Mouse (Mus musculus) liver, embryonic 12.5 days (tissue): ENCODE results near the gene Mcub. TPM values are rescaled to one million over a fixed set of nuclear protein-coding genes. Genes with fewer than 3 reads are reported as not detected.

ENCODE experiments used
- ATAC-seq: fragments of 200-750 bp; cut with Nextera tagmentation; 2 replicates; pipeline ENCODE4 v1.8.0; 2017; ENCODE audit warnings: moderate number of reproducible peaks, mild to moderate bottlenecking, moderate library complexity
- H3K27ac ChIP-seq: fragments of 300-500 bp; sonication (generic); 2 replicates; pipeline ENCODE4 v1.5.1; 2016; ENCODE audit warnings: mild to moderate bottlenecking
- H3K27me3 ChIP-seq: fragments of 300-500 bp; sonication (generic); replicated peaks from 2 replicates; pipeline ENCODE4 v1.6.1; 2016; ENCODE audit warnings: mild to moderate bottlenecking, moderate library complexity
- H3K36me3 ChIP-seq: fragments of 300-500 bp; sonication (generic); 2 replicates; pipeline ENCODE4 v1.6.1; 2016; ENCODE audit warnings: mild to moderate bottlenecking, moderate library complexity
- H3K4me1 ChIP-seq: fragments of 300-500 bp; sonication (generic); 2 replicates; pipeline ENCODE4 v1.6.1; 2016
- H3K4me2 ChIP-seq: fragments of 300-500 bp; sonication (generic); 2 replicates; pipeline ENCODE4 v1.6.1; 2016; ENCODE audit warnings: mild to moderate bottlenecking, moderate library complexity
- H3K4me3 ChIP-seq: fragments of 300-500 bp; sonication (generic); 2 replicates; pipeline ENCODE4 v1.5.1; 2016; ENCODE audit warnings: mild to moderate bottlenecking, moderate library complexity
- H3K9ac ChIP-seq: fragments of 300-500 bp; sonication (generic); 2 replicates; pipeline ENCODE4 v1.6.1; 2016; ENCODE audit warnings: mild to moderate bottlenecking, moderate library complexity
- H3K9me3 ChIP-seq: fragments of 300-500 bp; sonication (generic); replicated peaks from 2 replicates; pipeline ENCODE4 v1.6.1; 2016; ENCODE audit warnings: mild to moderate bottlenecking, moderate library complexity
- WGBS: fragments of 180-500 bp; shearing (Covaris S2); methylation state at CpG from one replicate; pipeline ENCODE4 v1.1.7; 2016; ENCODE audit not compliant: insufficient replicate concordance; 5-methylcytosine and 5-hydroxymethylcytosine counted together
- polyA plus RNA-seq: library from polyadenylated mRNA; unstranded; fragments of >200 nt; fragmentation: Nextera tagmentation; extraction: Ambion mirVana; gene quantifications from 2 replicates; pipeline ENCODE4 v1.2.1, GENCODE M21; 2016

The Mcub gene
- polyA plus RNA-seq, 1 experiment from 2014 or later: 6.6 TPM

DNA sequence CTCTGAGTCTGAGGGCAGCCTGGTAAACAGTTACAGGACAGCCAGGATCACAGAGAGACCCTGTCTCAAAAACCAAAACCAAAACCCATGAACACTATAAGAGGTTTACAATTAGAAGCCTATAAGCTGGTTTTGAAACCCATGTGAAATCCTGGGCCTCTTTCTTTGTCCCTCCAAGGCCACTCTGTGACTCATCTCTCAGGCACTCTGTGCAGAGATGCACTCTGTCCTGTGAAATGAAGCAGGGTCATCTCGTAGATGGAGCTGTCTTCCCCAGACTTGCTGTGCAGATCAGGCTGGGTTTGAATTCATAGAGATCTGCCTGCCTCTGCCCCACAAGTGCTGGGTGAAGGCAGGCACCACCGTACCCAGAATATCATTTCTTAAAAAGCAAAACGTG lies 52.6 kb downstream of the Mcub start:
- no peak overlapping the region for H3K4me3 ChIP-seq
- H3K27me3 ChIP-seq: no peaks in the 10 kb centered on the region
- ATAC-seq: no peak
- no peak overlapping the region for H3K9ac ChIP-seq
- no peak overlapping the region for H3K4me2 ChIP-seq
- H3K4me1 ChIP-seq: no peaks in the 10 kb centered on the region
- no peaks in the 10 kb centered on the region for H3K9me3 ChIP-seq
- H3K36me3 ChIP-seq: peaks cover 20% of the 10 kb centered on the region
- 60% methylated on average over 3 of the region's 3 CpGs for WGBS
- H3K27ac ChIP-seq: no peak overlapping the region

DNA sequence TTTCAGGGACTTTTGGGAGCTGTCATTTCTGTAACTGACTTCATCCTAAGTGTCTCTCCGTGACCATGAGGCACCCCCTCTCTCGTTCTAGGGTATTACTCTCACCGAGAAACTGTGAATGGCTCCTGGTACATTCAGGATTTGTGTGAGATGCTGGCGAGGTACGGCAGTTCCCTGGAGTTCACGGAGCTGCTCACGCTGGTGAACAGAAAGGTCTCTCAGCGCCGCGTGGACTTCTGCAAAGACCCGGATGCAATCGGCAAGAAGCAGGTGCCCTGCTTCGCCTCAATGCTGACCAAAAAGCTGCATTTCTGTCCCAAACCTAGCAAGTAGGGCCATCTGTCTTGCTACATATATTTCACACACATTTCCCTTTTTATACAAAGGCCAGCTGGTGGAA lies 56.8 kb downstream of the Mcub start:
- no peak overlapping the region for H3K4me3 ChIP-seq
- no peaks in the 10 kb centered on the region for H3K4me1 ChIP-seq
- no peak overlapping the region for H3K9ac ChIP-seq
- no peak overlapping the region for H3K27ac ChIP-seq
- no peaks in the 10 kb centered on the region for H3K9me3 ChIP-seq
- no peaks in the 10 kb centered on the region for H3K27me3 ChIP-seq
- H3K4me2 ChIP-seq: no peak overlapping the region
- H3K36me3 ChIP-seq: peaks cover 61% of the 10 kb centered on the region
- 88% methylated on average over 13 of the region's 13 CpGs for WGBS
- no peak for ATAC-seq

DNA sequence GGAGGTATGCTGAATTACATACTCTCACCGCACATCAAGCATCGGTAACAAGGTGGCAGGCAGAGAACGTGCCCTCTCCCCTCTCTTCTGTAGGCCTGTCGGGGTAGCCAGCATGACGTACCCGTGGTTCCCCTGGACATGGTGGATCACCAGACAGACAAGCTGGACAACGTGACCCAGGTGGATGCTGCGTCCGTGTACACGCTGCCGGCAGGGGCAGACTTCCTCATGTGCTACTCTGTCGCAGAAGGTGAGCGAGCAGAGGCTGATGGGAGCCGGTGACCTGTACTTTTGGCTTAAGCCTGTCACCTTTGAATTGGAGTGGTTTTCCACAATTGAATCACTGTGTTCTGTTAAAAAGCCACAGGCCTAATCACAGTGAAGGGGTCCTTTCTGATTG lies 58.0 kb downstream of the Mcub start:
- 85% methylated on average over 14 of the region's 14 CpGs for WGBS
- H3K4me1 ChIP-seq: no peaks in the 10 kb centered on the region
- no peaks in the 10 kb centered on the region for H3K27me3 ChIP-seq
- no peak for ATAC-seq
- no peak overlapping the region for H3K4me3 ChIP-seq
- H3K4me2 ChIP-seq: no peak overlapping the region
- H3K36me3 ChIP-seq: peaks cover 67% of the 10 kb centered on the region
- no peak overlapping the region for H3K9ac ChIP-seq
- no peaks in the 10 kb centered on the region for H3K9me3 ChIP-seq
- no peak overlapping the region for H3K27ac ChIP-seq

DNA sequence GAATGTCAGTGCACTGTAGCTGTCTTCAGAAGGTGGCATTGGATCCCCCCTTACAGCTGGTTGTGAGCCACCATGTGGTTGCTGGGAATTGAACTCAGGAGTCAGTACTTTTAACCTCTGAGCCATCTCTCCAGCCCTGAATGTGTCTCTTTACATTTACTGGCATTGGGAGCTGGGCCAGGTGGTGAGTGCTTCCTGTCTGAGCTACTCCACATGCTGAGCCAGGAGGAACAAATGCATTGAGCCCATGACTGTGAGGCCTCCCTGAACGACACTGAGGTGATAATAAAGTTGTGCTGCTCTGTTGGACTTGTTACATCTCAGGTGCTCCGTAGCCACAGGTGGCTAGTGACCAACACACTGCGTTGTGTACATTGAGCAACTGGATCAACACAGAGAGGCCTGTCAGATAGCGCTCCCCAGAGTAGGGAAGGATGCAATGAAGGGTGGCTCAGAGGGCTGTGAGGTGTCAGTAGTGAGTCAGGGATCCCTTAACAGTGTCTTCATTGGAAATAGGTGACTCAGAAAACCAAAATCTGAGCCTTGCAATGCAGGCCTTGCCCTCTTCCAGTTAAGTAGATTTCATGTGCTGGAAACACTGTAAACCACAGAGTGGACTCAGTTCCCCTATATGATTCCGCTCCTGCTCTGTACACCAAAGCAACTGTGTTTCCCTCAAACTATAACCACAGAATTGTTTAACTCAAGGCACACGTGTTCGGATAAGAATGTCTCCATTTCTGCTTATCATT lies 65.4 kb downstream of the Mcub start:
- H3K27me3 ChIP-seq: no peaks in the 10 kb centered on the region
- H3K9ac ChIP-seq: no peak overlapping the region
- no peak overlapping the region for H3K4me3 ChIP-seq
- no peak for ATAC-seq
- peaks cover 33% of the 10 kb centered on the region for H3K36me3 ChIP-seq
- no peak overlapping the region for H3K27ac ChIP-seq
- WGBS: 65% methylated on average over 7 of the region's 7 CpGs
- peaks cover 51% of the 10 kb centered on the region for H3K4me1 ChIP-seq
- no peaks in the 10 kb centered on the region for H3K9me3 ChIP-seq
- H3K4me2 ChIP-seq: no peak overlapping the region

- Histone ChIP-seq H3K9me3 (no peaks in the 10 kb centered on the region), H3K4me3 (no peak overlapping the region), H3K9ac (no peak overlapping the region), H3K4me1 (peaks cover 58% of the 10 kb centered on the region), H3K27me3 (no peaks in the 10 kb centered on the region), H3K4me2 (no peak overlapping the region), H3K36me3 (peaks cover 29% of the 10 kb centered on the region), H3K27ac (no peak overlapping the region)
- 57% methylated on average over 8 of the region's 8 CpGs for WGBS
- no peak for ATAC-seq
These were observed 66.1 kb downstream of the Mcub start for GRCm38 (mm10) chr3:129903866-129904265.

GRCm38 (mm10) chr3:129903369-129903768 lies 66.6 kb downstream of the Mcub start:
- Histone ChIP-seq H3K4me2 (0 out of 2 replicates have a peak overlapping the region, but pooled peaks have one; percentile 82), H3K4me3 (no peak overlapping the region), H3K36me3 (peaks cover 28% of the 10 kb centered on the region), H3K27ac (no peak overlapping the region), H3K9me3 (no peaks in the 10 kb centered on the region), H3K4me1 (peaks cover 63% of the 10 kb centered on the region), H3K27me3 (no peaks in the 10 kb centered on the region), H3K9ac (no peak overlapping the region)
- ATAC-seq: no peak
- WGBS: 73% methylated on average over 3 of the region's 3 CpGs

- H3K4me2 ChIP-seq: peak within 1 kb of the TSS; percentile 82
- 2% methylated on average over 34 of the region's 34 CpGs for WGBS
- H3K27me3 ChIP-seq: no peaks in the 10 kb centered on the region
- peak; percentile 93 for ATAC-seq
- H3K4me3 ChIP-seq: peak within 1 kb of the TSS; percentile 66
- peaks cover 77% of the 10 kb centered on the region for H3K4me1 ChIP-seq
- H3K9ac ChIP-seq: peak within 1 kb of the TSS; percentile 66
- H3K9me3 ChIP-seq: no peaks in the 10 kb centered on the region
- peaks cover 26% of the 10 kb centered on the region for H3K36me3 ChIP-seq
- H3K27ac ChIP-seq: peak within 1 kb of the TSS; percentile 58
These were observed 68.7 kb downstream of the Mcub start, which contains the start of gene Casp6 for GRCm38 (mm10) chr3:129901271-129901809. Gene Casp6 (plus strand): TSS chr3:129901425.

DNA sequence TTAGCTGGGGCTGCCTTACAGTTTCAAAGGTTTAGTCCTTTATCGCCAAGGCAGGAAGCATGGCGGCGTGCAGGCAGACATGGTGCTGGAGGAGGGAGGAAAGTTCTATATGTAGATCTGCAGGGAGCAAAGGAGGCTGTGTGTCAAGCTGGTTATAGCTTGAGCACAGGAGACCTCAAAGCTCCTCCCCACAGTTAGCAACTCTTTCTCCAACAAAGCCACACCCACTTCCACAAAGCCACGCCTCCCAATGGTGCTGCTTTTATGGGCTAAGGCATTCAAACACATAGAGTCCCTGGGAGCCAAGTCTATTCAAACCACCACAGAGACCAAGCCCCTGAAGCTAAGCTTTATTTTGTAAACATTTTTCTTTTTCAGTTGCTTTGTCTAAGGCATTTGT lies 71.1 kb downstream of the Mcub start:
- no peak overlapping the region for H3K4me3 ChIP-seq
- H3K27ac ChIP-seq: no peak overlapping the region
- H3K4me2 ChIP-seq: no peak overlapping the region
- ATAC-seq: no peak
- 56% methylated on average over 4 of the region's 4 CpGs for WGBS
- peaks cover 42% of the 10 kb centered on the region for H3K36me3 ChIP-seq
- peaks cover 70% of the 10 kb centered on the region for H3K4me1 ChIP-seq
- H3K27me3 ChIP-seq: no peaks in the 10 kb centered on the region
- no peak overlapping the region for H3K9ac ChIP-seq
- no peaks in the 10 kb centered on the region for H3K9me3 ChIP-seq

DNA sequence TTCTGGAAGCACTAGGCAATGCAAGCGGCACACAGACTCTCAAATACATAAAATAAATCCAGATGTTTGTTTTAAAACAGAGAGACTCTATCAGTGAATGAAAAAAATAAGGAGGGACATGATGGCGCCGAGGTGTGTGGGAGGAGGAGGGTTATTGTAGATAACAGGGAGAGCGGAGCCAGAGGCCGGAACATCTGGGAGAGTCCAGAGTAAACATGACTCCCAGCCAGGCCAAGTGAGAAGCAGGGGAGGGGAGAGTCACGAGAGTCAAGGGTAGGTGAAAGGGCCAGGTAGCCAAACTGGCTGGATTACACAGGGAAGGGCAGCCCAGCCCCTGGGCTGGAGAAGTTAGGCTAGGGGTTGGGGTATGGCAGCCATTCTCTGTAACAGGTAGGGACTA lies 73.4 kb downstream of the Mcub start:
- ATAC-seq: no peak
- peaks cover 65% of the 10 kb centered on the region for H3K36me3 ChIP-seq
- 57% methylated on average over 6 of the region's 6 CpGs for WGBS

DNA sequence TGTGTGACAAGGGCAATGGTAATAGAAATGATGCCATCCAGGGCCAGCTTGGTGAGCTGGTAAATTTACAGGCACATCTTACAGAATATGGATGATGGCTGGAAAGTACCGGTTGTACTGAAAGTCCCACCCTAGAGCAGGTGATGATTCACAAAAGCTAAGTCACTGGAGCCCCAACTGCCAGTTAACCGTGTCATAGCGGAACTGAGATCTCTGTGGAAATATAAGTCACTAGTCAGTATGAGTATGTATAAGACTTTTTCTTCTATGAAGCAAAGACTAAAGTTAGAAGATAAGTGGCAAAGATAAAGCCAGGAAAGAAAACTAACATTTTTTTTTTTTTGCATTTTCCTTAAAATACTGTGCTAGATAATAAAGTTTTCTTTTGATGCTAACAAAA lies 76.9 kb downstream of the Mcub start:
- 94% methylated on average over 3 of the region's 3 CpGs for WGBS
- Histone ChIP-seq H3K4me2 (no peak overlapping the region), H3K36me3 (peaks cover 78% of the 10 kb centered on the region), H3K4me3 (no peak overlapping the region), H3K4me1 (peaks cover 26% of the 10 kb centered on the region), H3K9me3 (no peaks in the 10 kb centered on the region), H3K9ac (no peak overlapping the region), H3K27ac (no peak overlapping the region), H3K27me3 (no peaks in the 10 kb centered on the region)
- ATAC-seq: no peak

More for the DNA sequence above, 73.4 kb downstream of the Mcub start:
- Histone ChIP-seq H3K9ac (no peak overlapping the region), H3K4me3 (no peak overlapping the region), H3K9me3 (no peaks in the 10 kb centered on the region), H3K4me2 (no peak overlapping the region), H3K4me1 (peaks cover 52% of the 10 kb centered on the region), H3K27ac (no peak overlapping the region), H3K27me3 (no peaks in the 10 kb centered on the region)

GRCm38 (mm10) chr3:129892003-129892402 lies 78.0 kb downstream of the Mcub start:
- no peaks in the 10 kb centered on the region for H3K27me3 ChIP-seq
- peak; percentile 28 for ATAC-seq
- H3K4me2 ChIP-seq: no peak overlapping the region
- no peak overlapping the region for H3K9ac ChIP-seq
- peaks cover 31% of the 10 kb centered on the region for H3K4me1 ChIP-seq
- H3K9me3 ChIP-seq: no peaks in the 10 kb centered on the region
- no peak overlapping the region for H3K4me3 ChIP-seq
- H3K36me3 ChIP-seq: peaks cover 69% of the 10 kb centered on the region
- H3K27ac ChIP-seq: no peak overlapping the region
- 78% methylated on average over 5 of the region's 5 CpGs for WGBS

DNA sequence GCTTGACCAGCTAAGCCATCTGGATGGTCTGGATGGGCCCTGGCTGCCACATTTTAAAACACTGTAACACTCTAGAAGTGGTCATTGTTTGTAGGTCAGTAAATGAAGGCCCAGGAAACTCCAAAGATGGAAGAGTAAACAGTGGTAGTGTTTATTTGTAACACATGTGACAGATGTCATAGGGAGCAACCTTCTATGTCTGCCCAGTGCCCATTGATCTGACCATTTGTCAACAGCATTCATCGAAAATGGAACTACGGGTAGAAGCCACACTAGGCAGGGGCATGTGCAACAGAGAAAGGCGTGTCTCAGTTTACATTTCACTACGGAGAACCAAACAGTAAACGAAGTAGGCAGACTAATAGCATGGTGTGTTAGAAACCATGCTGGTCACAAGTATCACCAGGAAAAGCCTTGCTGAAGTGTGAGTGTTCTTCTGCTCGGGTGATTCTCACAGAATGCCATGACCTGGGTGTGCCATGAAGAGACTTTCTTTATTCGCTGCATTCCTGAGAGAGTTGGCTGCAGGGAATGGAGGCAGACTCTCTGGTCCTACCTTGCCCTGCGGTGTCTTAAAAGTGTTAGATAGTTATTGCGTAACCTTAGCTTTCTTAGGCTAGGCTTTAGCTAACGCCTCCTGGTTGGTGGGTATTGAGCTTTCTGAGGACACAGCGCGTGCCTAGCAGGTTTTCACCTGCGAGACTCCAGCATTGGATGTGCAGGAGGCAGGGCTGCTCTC lies 82.1 kb downstream of the Mcub start:
- no peaks in the 10 kb centered on the region for H3K9me3 ChIP-seq
- H3K4me2 ChIP-seq: no peak overlapping the region
- peaks cover 40% of the 10 kb centered on the region for H3K36me3 ChIP-seq
- no peak for ATAC-seq
- H3K9ac ChIP-seq: no peak overlapping the region
- no peak overlapping the region for H3K4me3 ChIP-seq
- 79% methylated on average over 13 of the region's 13 CpGs for WGBS
- H3K27me3 ChIP-seq: no peaks in the 10 kb centered on the region
- H3K27ac ChIP-seq: peak overlapping the region; percentile 1; the same call in 1 of the 2 replicates
- peaks cover 60% of the 10 kb centered on the region for H3K4me1 ChIP-seq
